ENCODE assay signal across 9 mouse cellular contexts in genomic region chr4:55711500-55712341, GRCm38 (mm10).
DNase-seq lines count a peak whose midpoint lies in the region; ATAC-seq lines count a peak whose summit lies in the region.
"Had no signal": no experiment of that assay in that cellular context is flagged by ENCODE, and none has a peak within 500 bp of the region (broad histone marks: within the 10 kb centered on the region; RNA-seq: fewer than 3 reads in every experiment).

No protein-coding gene starts in this region.

- H3K9ac ChIP-seq in forebrain, embryonic 12.5 days, result no peak overlapping the region
- no peak overlapping the region for H3K9ac ChIP-seq in forebrain, embryonic 15.5 days (replicated peaks)
- H3K9ac ChIP-seq: liver, embryonic 12.5 days had no signal

- H3K36me3 ChIP-seq in forebrain, embryonic 12.5 days (replicated peaks), result no peaks in the 10 kb centered on the region
- no peaks in the 10 kb centered on the region for H3K36me3 ChIP-seq in forebrain, embryonic 15.5 days
- H3K36me3 ChIP-seq: liver, embryonic 12.5 days had no signal

- H3K4me2 ChIP-seq in forebrain, embryonic 12.5 days, result no peak overlapping the region
- H3K4me2 ChIP-seq in forebrain, embryonic 15.5 days (replicated peaks), result no peak overlapping the region
- H3K4me2 ChIP-seq: liver, embryonic 12.5 days had no signal

- H3K27ac ChIP-seq in forebrain, embryonic 12.5 days, result no peak overlapping the region
- H3K27ac ChIP-seq in forebrain, embryonic 15.5 days (replicated peaks), result no peak overlapping the region
- H3K27ac ChIP-seq: liver, embryonic 12.5 days had no signal

- H3K9me3 ChIP-seq in forebrain, embryonic 12.5 days, result no peaks in the 10 kb centered on the region
- no peaks in the 10 kb centered on the region for H3K9me3 ChIP-seq in forebrain, embryonic 15.5 days
- H3K9me3 ChIP-seq: liver, embryonic 12.5 days had no signal

- ATAC-seq in forebrain, embryonic 12.5 days (ENCODE audit: low FRiP score), result peak; percentile 39; the same call in 1 of the 2 replicates
- ATAC-seq in forebrain, embryonic 15.5 days (replicated peaks), result no peak
- ATAC-seq: liver, embryonic 12.5 days had no signal

- H3K4me3 ChIP-seq in forebrain, embryonic 12.5 days (replicated peaks), result no peak overlapping the region
- H3K4me3 ChIP-seq in forebrain, embryonic 15.5 days, result no peak overlapping the region
- H3K4me3 ChIP-seq: liver, embryonic 12.5 days had no signal

- WGBS in forebrain, embryonic 12.5 days, result 72% methylated on average over 13 of the region's 13 CpGs
- WGBS in forebrain, embryonic 15.5 days, result 68% methylated on average over 13 of the region's 13 CpGs

- H3K27me3 ChIP-seq in forebrain, embryonic 12.5 days, result no peaks in the 10 kb centered on the region
- H3K27me3 ChIP-seq in forebrain, embryonic 15.5 days, result no peaks in the 10 kb centered on the region
- H3K27me3 ChIP-seq: liver, embryonic 12.5 days had no signal

- peak; percentile 39 for DNase-seq in lung, postnatal 10 days
- no peak for DNase-seq in lung, adult 18-20 months
- peak; percentile 67 for DNase-seq in kidney, adult 9 months
- DNase-seq in retina, embryonic 14.5 days (ENCODE audit: low spot score), result peak; percentile 55
- no peak for DNase-seq in c-Kit-positive CD71-positive TER-119-positive erythroid progenitor cells, embryonic 14.5 days (ENCODE audit: low spot score)
- DNase-seq in layer of hippocampus, postnatal 10 days (ENCODE audit: low spot score in 2 of 2), result no peak

- H3K4me1 ChIP-seq in forebrain, embryonic 12.5 days, result peaks cover 5% of the 10 kb centered on the region; the same call in 1 of the 2 replicates
- H3K4me1 ChIP-seq in forebrain, embryonic 15.5 days, result no peaks in the 10 kb centered on the region
- H3K4me1 ChIP-seq: liver, embryonic 12.5 days had no signal

Comparison
In these comparisons a context has a peak if more than half of its experiments do, and no peak if none do; other contexts are left out.
1. DNase-seq: peak in lung, postnatal 10 days (single experiment), kidney, adult 9 months (single experiment) and retina, embryonic 14.5 days (single experiment); none in lung, adult 18-20 months (0 of 2), c-Kit-positive CD71-positive TER-119-positive erythroid progenitor cells, embryonic 14.5 days (single experiment) and layer of hippocampus, postnatal 10 days (0 of 2).